Mouse (Mus musculus): ENCODE results near the gene Kptn.

Kptn gene

GRCm38 (mm10) chr7:16160702-16161101 is 41.0 kb downstream of the Kptn start:
- no peak for DNase-seq (ENCODE audit: low read depth, low spot score)

GRCm38 (mm10) chr7:16161302-16161701 is 41.6 kb downstream of the Kptn start:
- no peak for DNase-seq (ENCODE audit: low read depth, low spot score)

- no peak for DNase-seq (ENCODE audit: low read depth, low spot score)
These were observed 42.3 kb downstream of the Kptn start for GRCm38 (mm10) chr7:16162036-16162435.

- DNase-seq (ENCODE audit: low read depth, low spot score) = no peak
These were observed 52.5 kb downstream of the Kptn start for GRCm38 (mm10) chr7:16172141-16172581.

GRCm38 (mm10) chr7:16172586-16173140 is 53.0 kb downstream of the Kptn start:
- DNase-seq (ENCODE audit: low read depth, low spot score) = no peak

GRCm38 (mm10) chr7:16173146-16173545 is 53.5 kb downstream of the Kptn start:
- no peak for DNase-seq (ENCODE audit: low read depth, low spot score)

GRCm38 (mm10) chr7:16174597-16175541 is 55.2 kb downstream of the Kptn start, which contains the start of gene Meis3:
Gene Meis3, plus strand, starts transcription at chr7:16175090.
- peak; percentile 75 for DNase-seq (ENCODE audit: low read depth, low spot score)

- no peak for DNase-seq (ENCODE audit: low read depth, low spot score)
These were observed 55.8 kb downstream of the Kptn start for GRCm38 (mm10) chr7:16175542-16175931.

Data from CD4-positive helper T cell, adult 2 months (primary cell).